Mouse (Mus musculus) R1 (cell line): ENCODE measurements around the gene Odaph.

Experiments used
- DNase-seq: peaks from one replicate; pipeline ENCODE4 v3.0.0-alpha.2; 2018; ENCODE audit warnings: low read depth, low spot score

Gene Odaph

GRCm38 (mm10) chr5:91989261-91989660, 2.0 kb downstream of the Odaph start:
- DNase-seq, result no peak

DNA sequence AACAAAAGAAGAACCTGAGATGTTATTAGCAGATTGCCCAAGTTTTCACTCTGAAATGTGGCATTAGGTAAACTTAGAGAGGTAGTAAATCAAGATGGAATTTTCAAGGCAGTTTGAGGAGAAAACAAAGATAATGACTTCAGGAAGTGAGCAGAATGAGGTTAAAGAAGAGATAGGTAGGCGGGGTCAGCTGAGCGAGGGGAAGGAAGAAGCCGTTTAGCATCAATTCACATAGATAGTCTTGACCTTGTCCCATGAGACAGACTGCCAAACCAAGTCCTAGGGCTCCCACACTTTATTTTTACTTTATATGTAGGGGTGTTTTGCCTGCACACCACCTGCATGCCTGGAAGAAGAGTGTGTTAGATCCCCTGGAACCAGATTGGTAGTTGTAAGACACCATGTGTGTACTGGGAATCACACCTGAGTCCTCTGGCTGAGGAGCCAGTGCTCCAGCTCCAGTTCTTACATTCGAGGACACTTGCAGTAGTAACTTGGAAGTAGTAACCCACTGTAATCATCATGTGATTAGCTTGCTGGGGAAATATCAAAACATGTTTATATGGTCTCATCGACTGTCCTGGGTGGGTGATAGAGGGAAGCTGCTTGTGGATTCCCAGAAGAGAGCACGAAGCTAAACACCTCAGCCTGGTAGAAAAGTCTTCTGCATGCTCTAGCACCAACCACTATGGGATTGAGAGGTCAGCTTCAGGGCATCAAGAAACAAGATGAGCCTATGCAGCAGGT, 4.1 kb downstream of the Odaph start:
- peak; percentile 32 for DNase-seq

GRCm38 (mm10) chr5:91993061-91993460, 5.8 kb downstream of the Odaph start:
- DNase-seq, result no peak

GRCm38 (mm10) chr5:91994546-91994945, 7.3 kb downstream of the Odaph start:
- peak; percentile 96 for DNase-seq

- peak; percentile 79 for DNase-seq
Measured at GRCm38 (mm10) chr5:92000770-92001169, 13.5 kb downstream of the Odaph start.

- peak; percentile 44 for DNase-seq
Measured at GRCm38 (mm10) chr5:92003011-92003410, 15.7 kb downstream of the Odaph start.

- no peak for DNase-seq
Measured at GRCm38 (mm10) chr5:92009827-92010226, 22.6 kb downstream of the Odaph start.

- no peak for DNase-seq
Measured at GRCm38 (mm10) chr5:92011756-92012155, 24.5 kb downstream of the Odaph start.

DNA sequence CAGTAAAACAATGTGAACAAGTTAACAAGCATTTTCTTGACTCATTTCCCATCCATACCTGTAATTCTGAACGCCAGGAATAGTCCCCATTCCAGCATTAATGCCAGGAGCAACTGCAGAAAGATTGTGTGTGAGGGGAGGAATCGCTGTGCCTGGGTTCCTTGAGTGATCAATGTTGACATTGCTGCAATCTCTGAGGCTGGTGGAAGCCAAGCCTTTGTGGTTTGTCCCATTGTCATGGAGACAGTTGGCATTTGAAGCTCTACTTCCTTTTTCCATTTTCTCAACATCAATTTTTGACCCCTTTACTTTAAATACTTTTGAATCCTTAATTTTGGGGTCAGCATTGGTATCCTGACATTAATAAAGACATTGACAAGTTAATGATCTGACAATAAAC, 32.7 kb downstream of the Odaph start:
- no peak for DNase-seq

- peak; percentile 98 for DNase-seq
Measured at GRCm38 (mm10) chr5:92042377-92043348, 55.4 kb downstream of the Odaph start.

DNA sequence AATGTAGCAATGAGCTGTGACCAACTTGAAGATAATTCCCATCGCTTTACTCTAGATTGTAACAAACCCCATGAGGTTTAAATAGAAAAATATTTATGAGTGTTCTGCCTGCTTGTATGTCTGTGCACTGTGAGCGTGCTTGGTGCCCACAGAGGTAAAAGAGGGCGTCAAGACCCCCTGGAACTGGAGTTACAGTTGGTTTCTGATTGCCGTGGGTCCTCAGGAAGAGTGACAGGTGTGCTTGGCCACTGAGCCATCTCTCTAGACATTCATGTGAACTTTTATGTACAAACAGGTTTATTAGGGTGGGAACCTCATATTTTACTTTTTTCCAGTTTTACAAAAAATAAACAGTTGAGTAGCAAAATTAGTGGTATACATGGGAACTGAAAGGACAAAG, 56.5 kb downstream of the Odaph start, which contains the start of gene Cdkl2:
Gene Cdkl2 (minus strand): TSS at position 101 of the 400 bp plus-strand sequence.
- DNase-seq, result no peak
